Mouse (Mus musculus) neural tube, embryonic 10.5 days (tissue): ENCODE results near the gene Slit3.

Experiments used
- DNase-seq: peaks from one replicate; pipeline ENCODE4 v3.0.0-alpha.2; 2017; ENCODE audit warnings: low spot score; ENCODE audit errors: extremely low spot score

Slit3 gene

DNA sequence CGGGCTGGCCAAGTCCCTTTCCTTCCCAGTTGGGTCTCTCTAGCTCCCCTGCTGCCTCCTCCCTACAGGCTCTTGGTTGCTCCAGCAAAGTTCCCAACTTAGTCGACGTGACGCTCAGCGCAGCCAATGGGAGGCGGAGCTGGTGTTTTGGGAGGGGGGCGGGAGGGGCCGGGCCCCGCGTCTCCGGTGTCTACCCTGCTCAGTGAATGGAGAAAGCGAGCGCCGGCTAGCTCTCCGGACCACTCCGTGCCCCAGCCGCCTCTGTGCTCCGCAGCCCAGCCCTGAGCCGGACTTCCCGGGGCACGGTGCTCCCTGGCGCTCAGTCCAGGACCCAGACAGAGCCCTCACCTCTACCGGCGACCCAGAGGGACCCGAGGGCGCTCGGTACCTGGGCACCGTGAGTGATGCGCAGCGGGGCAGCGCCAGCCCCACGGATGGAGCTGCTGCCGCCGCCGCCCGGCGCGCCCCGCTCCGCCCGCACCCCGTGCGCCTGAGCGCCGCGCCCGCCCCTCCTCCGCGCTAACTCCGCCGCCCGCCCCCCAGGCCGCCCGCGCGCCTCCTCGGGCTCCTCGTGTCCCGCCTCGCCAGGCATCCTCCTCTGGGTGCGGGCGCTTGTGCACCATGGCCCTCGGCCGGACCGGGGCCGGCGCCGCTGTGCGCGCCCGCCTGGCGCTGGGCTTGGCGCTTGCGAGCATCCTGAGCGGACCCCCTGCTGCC is at the start of gene Slit3:
Slit3 (plus strand) TSS at position 331 of the 717 bp plus-strand sequence.
- DNase-seq = peak; percentile 83

- no peak for DNase-seq
Observed at GRCm38 (mm10) chr11:35071451-35071850, 49.6 kb upstream of the Slit3 start.

GRCm38 (mm10) chr11:35075411-35075810 is 45.6 kb upstream of the Slit3 start:
- no peak for DNase-seq

DNA sequence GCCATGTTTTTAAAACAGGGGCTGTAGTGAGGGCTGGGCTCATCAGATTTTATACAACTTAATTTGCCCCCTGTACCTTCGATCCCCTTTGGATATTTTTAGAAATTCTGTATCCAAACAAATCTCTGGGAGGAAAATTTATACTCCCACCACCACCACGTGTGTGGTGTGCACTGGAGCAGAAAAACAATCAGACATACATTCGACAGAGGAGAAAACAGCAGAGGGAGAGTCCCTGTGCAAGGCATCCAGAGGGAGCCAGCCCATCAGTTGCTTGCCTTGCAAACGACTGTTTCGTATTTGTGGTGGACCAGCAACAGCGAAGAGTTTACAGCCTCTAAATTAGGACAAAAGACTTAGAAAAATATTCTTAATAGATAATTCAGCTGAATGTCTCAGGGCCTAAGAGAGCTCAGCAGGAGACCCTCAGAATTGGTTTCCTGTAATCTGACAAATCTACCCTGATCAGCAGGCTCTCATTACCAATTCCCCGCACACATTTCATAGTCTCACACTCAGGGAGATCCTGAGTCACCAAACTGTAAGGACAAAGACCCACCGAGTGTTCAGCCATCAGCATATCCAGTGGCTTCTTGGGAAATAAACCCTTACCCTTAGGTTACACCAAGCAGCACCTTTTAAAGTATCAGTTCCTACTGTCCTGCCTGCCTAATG is 40.4 kb upstream of the Slit3 start:
- no peak for DNase-seq

- no peak for DNase-seq
Observed at GRCm38 (mm10) chr11:35082297-35082696, 38.7 kb upstream of the Slit3 start.

GRCm38 (mm10) chr11:35083049-35083448 is 38.0 kb upstream of the Slit3 start:
- DNase-seq = no peak

DNA sequence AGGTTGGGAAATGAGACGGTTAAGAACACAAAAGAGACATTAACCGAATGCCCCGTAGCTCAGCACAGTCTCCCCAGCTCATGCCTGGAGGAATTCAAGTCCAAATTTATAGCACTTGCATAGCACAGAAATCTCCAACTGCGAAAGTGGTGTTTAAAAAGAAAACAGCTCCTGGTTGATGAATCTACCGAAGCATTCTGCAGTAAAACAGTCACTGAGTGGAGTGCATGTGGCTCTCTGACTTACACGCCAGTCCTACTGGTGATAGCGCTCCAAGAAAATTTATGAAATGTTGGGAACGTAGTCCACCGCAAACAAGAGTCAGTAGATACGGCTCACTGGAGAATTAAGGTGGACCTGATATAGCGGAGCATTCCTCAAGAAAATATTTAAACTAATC is 35.7 kb upstream of the Slit3 start:
- DNase-seq = no peak

- DNase-seq = no peak
Observed at GRCm38 (mm10) chr11:35086029-35086428, 35.0 kb upstream of the Slit3 start.

DNA sequence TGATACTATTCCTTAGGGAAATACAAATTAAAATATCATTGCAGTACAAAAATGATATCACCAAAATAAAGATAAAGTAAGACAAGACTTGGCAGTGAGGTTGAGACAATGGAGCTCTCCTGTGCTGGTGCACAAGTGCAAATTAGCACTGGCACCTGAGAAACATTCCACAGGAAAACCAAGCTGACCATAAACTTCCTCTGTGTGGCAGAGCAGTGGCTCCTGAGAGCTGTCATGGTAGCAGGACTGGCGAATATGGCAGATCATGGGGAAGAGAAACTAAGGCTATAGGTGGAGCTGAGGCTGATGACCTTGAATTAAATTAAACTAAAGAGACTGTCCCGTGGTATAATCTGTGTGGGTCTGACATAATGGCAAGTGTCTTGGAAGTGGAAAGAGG is 33.6 kb upstream of the Slit3 start:
- DNase-seq = no peak

- no peak for DNase-seq
Observed at GRCm38 (mm10) chr11:35088136-35088535, 32.9 kb upstream of the Slit3 start.

GRCm38 (mm10) chr11:35090629-35091335 is 30.2 kb upstream of the Slit3 start:
- no peak for DNase-seq

GRCm38 (mm10) chr11:35096538-35096937 is 24.5 kb upstream of the Slit3 start:
- no peak for DNase-seq

DNA sequence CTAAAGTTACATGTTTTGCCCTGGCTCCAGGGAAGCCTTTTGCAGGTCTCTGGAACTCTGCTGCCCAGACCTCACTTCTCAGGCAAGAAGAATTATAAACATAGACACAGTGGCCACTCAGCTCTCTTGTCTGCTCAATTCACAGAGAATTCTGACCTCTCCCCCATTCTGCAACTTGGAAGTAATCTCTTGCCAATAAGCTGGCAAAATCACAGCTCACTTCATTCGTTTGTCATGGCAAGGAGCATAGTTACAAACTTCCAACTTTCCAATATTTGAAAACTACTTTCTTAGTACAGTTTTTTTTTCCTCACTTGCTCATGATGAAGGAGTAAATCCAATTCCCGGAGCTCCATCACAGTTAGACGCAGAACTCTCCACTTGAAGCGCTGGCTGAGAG is 11.2 kb upstream of the Slit3 start:
- DNase-seq = no peak

GRCm38 (mm10) chr11:35110784-35111183 is 10.2 kb upstream of the Slit3 start:
- DNase-seq = no peak

GRCm38 (mm10) chr11:35113290-35113689 is 7.7 kb upstream of the Slit3 start:
- no peak for DNase-seq

DNA sequence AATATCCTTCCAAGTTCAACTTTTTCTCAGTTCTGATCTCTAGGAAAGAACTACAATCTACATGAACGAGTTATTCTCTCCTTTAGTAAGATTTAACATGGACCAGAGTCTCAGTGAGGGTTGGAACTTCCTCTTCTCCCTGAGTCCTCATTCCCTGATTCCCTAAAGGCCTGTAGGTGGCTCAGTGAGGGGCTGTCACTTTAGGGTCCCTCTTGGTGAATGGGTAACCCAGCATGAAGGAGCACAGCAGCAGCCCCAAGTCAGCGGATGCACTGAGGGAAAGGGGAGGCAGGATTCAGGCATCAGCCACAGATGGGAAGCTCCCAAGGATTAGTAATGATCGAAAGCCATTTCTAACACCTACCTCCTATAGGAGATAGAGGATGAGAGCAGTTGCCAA is 4.6 kb upstream of the Slit3 start:
- DNase-seq = no peak

DNA sequence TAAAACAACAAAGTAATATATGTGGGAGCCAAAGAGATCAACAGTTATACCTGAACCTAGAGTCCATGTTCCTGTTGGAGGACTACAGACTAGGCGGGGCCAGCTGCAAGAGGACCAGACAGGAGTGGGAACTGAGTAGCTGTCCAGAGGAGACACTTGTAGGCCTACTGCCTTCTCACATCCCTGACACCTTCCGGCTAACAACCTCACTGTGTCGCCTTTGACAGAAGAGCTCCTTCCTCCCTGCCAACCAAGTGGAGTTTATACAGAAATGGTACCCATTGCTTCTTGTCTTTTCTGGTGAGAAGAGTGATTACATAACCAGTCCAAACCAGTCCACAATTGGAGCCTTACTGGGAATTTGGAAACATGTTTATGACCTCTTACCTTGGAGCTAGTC is 3.2 kb upstream of the Slit3 start:
- DNase-seq = no peak

DNA sequence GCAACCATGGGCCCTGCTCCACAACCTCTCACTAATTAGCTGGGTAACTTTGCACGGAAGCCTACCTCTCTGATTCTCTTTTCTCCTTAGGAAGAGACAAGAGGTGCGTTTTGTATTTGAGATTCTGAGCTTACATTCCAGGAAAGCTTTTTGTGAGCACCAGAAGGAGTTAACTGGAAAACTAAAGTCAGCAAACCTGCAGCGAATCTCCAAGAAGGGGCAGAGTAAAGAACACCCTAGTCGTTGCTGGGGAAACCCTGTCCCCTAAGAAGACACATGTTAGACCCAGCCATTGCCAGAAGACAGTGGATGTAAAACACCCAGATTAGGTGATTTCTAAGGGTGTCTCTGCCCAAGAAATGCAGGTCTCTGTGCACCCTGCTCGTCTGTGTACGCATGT is 2.3 kb upstream of the Slit3 start:
- DNase-seq = no peak

GRCm38 (mm10) chr11:35119360-35119759 is 1.7 kb upstream of the Slit3 start:
- peak; percentile 86 for DNase-seq

DNA sequence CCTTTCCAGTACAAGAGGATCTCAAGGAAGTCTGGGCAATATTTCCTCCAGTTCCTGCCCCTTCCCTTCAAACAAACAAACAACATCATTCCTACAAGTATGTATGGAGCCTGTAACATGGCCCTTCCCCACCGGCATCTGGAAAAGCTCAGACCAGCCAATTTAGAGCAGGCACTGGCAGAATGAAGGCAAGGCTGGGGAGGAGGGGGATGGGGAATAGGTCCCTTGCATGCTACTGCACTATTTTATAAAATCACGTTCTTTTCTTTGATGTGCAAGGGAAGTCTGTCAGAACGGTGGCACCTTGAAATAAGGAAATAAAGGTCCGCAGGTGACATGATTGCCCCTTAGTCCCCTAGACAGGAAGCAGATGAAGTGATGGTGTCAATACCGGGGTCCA is 948 bp upstream of the Slit3 start:
- peak; percentile 40 for DNase-seq

DNA sequence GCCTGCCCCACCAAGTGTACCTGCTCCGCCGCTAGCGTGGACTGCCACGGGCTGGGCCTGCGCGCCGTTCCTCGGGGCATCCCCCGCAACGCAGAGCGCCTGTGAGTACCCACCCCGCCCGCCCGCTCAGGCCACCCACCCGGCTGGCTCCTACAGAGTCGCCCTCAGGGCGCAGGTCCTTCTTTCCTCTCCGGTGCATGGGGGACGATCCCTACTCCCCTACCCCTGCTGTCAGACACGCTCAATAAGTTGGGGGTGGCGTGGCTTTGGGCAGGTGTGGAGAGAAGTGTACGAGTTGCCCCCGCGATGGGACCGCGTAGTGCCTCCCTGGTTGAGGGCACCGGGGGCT is 561 bp downstream of the Slit3 start:
- peak; percentile 55 for DNase-seq

- peak; percentile 35 for DNase-seq
Observed at GRCm38 (mm10) chr11:35122091-35122811, 1.2 kb downstream of the Slit3 start.
